Mouse (Mus musculus): ENCODE results near the gene Chid1.
"Not testable (repeated sequence)": the region's sequence is repeated elsewhere in the genome, so short reads cannot be mapped to it uniquely, and the experiment has no call there.

Chid1 gene

DNA sequence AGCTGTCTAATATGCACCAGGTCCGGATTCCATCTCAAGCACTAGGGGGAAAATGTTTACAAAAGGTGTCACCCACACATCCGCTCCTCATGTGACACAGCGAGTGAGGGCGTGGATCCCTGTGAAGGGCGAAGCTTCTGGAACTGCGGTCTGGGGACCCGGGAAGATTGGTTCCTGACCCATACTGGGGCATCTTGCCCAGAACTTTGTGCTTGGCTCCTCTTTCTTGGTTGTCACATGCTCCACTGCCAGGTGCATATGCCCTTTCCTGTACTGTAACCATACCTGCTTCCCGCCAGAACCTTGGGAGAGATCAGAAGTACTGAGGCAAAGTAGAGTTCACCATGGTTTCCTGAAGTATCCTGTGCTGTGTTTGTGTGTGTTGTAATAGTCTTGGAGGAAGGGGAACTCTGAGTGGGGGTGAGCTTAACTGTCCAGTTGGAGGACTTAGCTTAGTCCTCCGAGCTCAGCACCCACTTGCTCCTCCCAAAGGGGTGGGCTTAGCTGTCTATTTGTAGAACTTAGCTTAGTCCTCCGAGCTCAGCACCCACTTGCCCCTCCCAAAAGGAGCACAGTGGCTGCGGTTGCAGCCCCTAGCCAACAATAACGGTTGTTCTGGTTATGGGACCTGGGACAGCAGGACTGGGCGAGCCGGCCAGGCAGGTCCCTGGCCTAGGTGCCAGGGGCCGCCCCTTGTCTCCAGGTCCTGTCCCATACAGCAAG, 79.1 kb downstream of the Chid1 start, which contains the start of gene Cracr2b:
TSS of gene Cracr2b (plus strand) at position 704 of the 723 bp plus-strand sequence.
- DNase-seq: no peak

DNA sequence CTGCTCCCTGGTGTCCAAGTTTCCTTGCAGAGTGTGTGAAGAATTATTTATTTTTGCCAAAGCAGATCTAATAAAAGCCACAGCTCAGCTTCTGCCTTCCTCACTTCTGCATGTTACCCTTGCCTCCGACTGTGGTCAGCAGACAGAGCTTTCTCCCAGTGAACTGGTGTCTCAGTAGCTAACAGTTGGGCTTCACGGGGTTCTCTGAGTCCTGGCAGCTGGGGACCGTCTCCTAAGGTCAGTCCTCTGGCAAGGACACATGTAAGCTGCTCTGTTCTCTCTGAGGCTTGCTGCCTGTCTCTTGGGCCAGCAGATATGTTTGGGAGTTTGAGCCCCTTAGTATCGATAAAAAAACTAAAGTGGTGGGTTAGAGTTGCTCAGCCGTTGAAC, 79.7 kb downstream of the Chid1 start:
- no peak for DNase-seq

GRCm38 (mm10) chr7:141459301-141459711, 80.4 kb downstream of the Chid1 start:
- no peak for DNase-seq

- DNase-seq: no peak
These were observed 81.0 kb downstream of the Chid1 start for GRCm38 (mm10) chr7:141458661-141459060.

GRCm38 (mm10) chr7:141457986-141458660, 81.5 kb downstream of the Chid1 start:
- no peak for DNase-seq

DNA sequence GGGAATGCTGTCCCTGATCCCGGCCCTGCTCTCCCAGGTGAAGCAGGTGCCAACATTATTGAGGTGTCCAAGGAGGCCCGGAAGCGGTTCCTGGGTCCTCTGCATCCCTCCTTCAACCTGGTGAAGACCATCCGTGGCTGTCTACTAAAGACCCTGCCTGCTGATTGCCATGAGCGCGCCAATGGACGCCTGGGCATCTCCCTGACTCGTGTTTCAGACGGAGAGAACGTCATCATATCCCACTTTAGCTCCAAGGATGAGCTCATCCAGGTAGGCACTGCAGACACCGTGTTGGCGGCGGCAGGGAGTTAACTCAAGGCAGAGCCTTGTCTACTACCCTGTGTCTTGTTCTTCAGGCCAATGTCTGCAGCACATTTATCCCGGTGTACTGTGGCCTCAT, 82.4 kb downstream of the Chid1 start:
- DNase-seq: no peak

DNA sequence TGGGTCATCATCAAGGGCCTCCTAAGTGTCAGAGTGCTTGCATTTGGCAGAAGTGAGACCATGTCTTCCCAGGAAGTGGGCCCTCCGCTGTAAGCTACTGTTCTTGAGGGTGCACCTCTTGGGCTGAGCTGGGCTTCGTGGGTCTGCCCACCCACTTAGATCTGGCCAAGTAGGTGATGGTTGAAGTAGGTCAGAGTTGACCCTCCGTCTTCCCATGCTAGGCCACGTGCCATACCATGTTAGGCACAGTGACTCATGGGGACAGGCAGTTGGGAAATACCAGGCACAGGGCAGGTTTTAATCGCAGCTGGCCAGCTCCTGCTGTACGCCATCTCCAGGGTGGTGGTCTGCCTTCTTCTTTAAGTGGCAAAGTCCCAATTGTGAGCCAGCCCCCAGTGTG, 82.9 kb downstream of the Chid1 start:
- no peak for DNase-seq

DNA sequence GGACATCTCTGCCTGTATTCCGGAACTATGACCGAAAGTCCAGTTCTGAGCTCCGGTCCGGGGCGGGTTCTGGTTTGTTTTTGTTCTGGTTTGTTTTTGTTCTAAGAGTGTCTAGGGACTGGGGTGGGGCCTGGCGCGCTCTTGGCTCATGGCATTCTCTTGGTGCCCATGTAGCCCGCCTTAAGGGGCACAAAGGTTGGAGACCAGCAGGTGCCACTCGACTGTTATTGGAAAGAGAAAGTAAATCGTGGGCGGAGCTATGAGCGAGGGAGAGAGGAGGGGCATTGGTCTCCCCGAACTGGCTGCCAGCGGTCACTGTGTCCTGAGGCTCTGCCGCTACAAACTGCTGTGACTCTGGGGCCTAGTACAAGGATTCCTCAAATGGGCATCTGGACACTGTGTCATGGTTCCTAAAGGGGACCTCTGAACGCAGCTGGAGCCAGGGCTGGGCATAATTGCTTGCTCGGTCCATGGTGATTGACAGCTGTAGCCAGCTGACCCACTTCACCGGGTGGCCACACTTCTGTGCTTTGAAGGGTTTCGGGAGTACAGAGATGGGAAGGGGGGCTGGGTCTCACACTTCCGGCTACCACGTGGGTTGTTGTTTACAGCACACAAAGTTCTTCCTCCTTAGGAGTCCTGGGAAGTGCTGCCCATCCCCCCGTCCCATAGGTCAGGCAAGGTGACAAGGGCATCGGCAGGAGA, 83.9 kb downstream of the Chid1 start:
- peak in 1 of 2 experiments; percentile 59 for DNase-seq

GRCm38 (mm10) chr7:141454967-141455551, 84.6 kb downstream of the Chid1 start, which contains the start of gene Pnpla2:
Gene Pnpla2, plus strand, starts transcription at chr7:141455198.
- DNase-seq: peak; percentile 89 to 93

DNA sequence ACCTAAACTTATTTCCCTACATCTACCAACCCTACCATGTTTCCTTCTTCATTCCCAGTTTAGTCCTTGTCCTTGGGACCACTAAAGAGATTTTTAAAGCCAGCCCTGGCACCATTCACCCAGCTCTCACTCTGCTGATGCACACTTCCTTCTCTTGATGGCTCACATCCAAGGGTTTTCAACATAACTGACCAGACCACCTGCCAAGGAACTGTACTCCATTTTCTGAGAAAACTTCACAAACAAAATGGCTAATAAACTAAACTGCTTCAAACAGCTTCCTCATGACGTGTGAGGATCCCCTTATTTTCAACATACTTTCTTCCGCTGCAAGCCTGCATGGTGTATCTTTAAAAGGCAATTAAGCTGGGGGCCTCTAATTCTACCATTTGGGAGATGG, 86.0 kb downstream of the Chid1 start:
- DNase-seq: no peak

- no peak for DNase-seq
These were observed 87.7 kb downstream of the Chid1 start for GRCm38 (mm10) chr7:141451928-141452327.

- peak; percentile 87 to 91 for DNase-seq
These were observed 92.3 kb downstream of the Chid1 start, which contains the start of gene Rplp2 for GRCm38 (mm10) chr7:141447110-141447991. Gene Rplp2, plus strand, starts transcription at chr7:141447370.

DNA sequence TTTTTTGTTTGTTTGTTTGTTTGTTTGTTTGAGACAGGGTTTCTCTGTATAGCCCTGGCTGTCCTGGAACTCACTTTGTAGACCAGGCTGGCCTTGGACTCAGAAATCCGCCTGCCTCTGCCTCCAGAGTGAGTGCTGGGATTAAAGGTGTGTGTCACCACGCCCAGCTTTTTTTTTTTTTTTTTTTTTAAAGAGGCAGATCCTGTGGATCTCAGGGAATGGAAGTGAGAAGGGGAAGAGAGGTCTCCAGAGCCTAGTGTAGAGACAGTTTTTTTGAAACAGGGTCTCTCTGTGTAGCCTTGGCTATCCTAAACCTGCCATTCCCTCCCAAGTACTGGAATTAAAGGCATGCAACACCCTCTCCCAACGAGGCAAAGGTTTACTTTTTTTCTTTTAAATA, 93.3 kb downstream of the Chid1 start:
- DNase-seq: not testable (repeated sequence)

DNA sequence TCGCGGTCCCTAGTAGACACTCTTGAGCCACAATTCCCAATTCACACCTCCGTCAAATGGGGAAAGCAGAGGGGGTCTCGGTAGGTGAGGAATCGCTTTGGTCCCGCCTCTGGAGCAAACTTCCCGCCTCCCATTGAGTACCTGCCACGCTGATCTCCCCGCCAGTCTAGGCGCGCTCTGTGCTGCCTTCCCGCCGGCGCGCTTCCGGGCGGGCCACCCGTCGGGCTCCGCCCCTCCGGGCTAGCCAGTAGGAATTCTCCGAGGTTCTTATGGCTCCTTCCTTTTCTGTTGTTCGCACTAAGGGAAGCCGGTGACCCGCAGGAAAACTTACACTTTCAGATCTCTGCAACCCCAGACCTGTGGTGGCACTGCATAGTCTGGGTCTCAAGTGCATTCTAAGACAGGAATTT, 95.8 kb downstream of the Chid1 start, which contains the start of gene Pidd1:
TSS of gene Pidd1 (minus strand) at position 198 of the 410 bp plus-strand sequence.
- peak; percentile 59 to 61 for DNase-seq
